Mouse (Mus musculus) embryonic fibroblast, embryonic 13.5 days (primary cell): ENCODE data around the gene Unc5cl. TPM values are rescaled to one million over a fixed set of nuclear protein-coding genes. Genes with fewer than 3 reads are reported as not detected.
"Not testable (repeated sequence)": the region's sequence is repeated elsewhere in the genome, so short reads cannot be mapped to it uniquely, and the experiment has no call there.

Experiments used
- H3K27ac ChIP-seq: 2 replicates; pipeline ENCODE4 v1.5.1; 2012; ENCODE audit warnings: low read length, control low read depth, inconsistent platforms; ENCODE audit not compliant: insufficient read depth
- H3K4me1 ChIP-seq: 2 replicates; pipeline ENCODE4 v1.6.1; 2011; ENCODE audit warnings: low read length; ENCODE audit not compliant: control insufficient read depth, insufficient read depth
- H3K4me3 ChIP-seq: 2 replicates; pipeline ENCODE4 v1.5.1; 2011; ENCODE audit warnings: mild to moderate bottlenecking, control low read depth, low read length; ENCODE audit not compliant: insufficient read depth
- CTCF ChIP-seq: IDR thresholded peaks from 2 replicates; pipeline ENCODE4 v1.5.1; 2011; ENCODE audit warnings: mild to moderate bottlenecking, control low read depth, low read length, moderate library complexity, borderline replicate concordance; ENCODE audit not compliant: insufficient read depth
- POLR2A ChIP-seq: IDR thresholded peaks from 2 replicates; pipeline ENCODE4 v1.6.1; 2011; ENCODE audit warnings: low read depth, mild to moderate bottlenecking, control low read depth, low read length, moderate library complexity
- polyA plus RNA-seq: library from polyadenylated mRNA; stranded (reverse); fragments of >200 nt; gene quantifications from 2 replicates; pipeline ENCODE4 v1.2.4, GENCODE M21; 2011; ENCODE audit warnings: low read depth; ENCODE audit not compliant: missing spikeins, insufficient read length

Gene Unc5cl
- polyA plus RNA-seq, 1 experiment, result not detected

- no peak overlapping the region for H3K27ac ChIP-seq
- H3K4me1 ChIP-seq, result no peaks in the 10 kb centered on the region
- H3K4me3 ChIP-seq, result no peak overlapping the region
- TF ChIP-seq POLR2A (no peak), CTCF (no peak)
Observed at GRCm38 (mm10) chr17:48462096-48462495, 7.4 kb downstream of the Unc5cl start.

GRCm38 (mm10) chr17:48463391-48463790 lies 8.7 kb downstream of the Unc5cl start:
- Histone ChIP-seq H3K4me3 (no peak overlapping the region), H3K27ac (no peak overlapping the region), H3K4me1 (no peaks in the 10 kb centered on the region)
- no peak for TF ChIP-seq POLR2A
- TF ChIP-seq CTCF, result no peak

GRCm38 (mm10) chr17:48466769-48467394 lies 12.2 kb downstream of the Unc5cl start:
- H3K4me3 ChIP-seq, result no peak overlapping the region
- TF ChIP-seq POLR2A (no peak), CTCF (no peak)
- no peak overlapping the region for H3K27ac ChIP-seq
- no peaks in the 10 kb centered on the region for H3K4me1 ChIP-seq

- no peak overlapping the region for H3K27ac ChIP-seq
- peak; percentile 72; the same call in 1 of the 2 replicates for TF ChIP-seq CTCF
- TF ChIP-seq POLR2A, result no peak
- no peaks in the 10 kb centered on the region for H3K4me1 ChIP-seq
- no peak overlapping the region for H3K4me3 ChIP-seq
Observed at GRCm38 (mm10) chr17:48467395-48468231, 12.9 kb downstream of the Unc5cl start.

GRCm38 (mm10) chr17:48474282-48474681 lies 19.6 kb downstream of the Unc5cl start:
- H3K27ac ChIP-seq, H3K4me1 ChIP-seq, H3K4me3 ChIP-seq: not testable (repeated sequence)

- TF ChIP-seq POLR2A, result no peak
- no peak for TF ChIP-seq CTCF
- Histone ChIP-seq H3K4me1 (no peaks in the 10 kb centered on the region), H3K4me3 (no peak overlapping the region), H3K27ac (no peak overlapping the region)
Observed at GRCm38 (mm10) chr17:48475444-48475843, 20.7 kb downstream of the Unc5cl start.

- Histone ChIP-seq H3K4me1 (no peaks in the 10 kb centered on the region), H3K27ac (no peak overlapping the region), H3K4me3 (no peak overlapping the region)
- TF ChIP-seq CTCF (no peak), POLR2A (no peak)
Observed at GRCm38 (mm10) chr17:48479952-48480351, 25.3 kb downstream of the Unc5cl start.

- TF ChIP-seq CTCF (no peak), POLR2A (no peak)
- Histone ChIP-seq H3K4me1 (no peaks in the 10 kb centered on the region), H3K27ac (no peak overlapping the region), H3K4me3 (no peak overlapping the region)
Observed at GRCm38 (mm10) chr17:48483764-48484163, 29.1 kb downstream of the Unc5cl start.

- TF ChIP-seq CTCF (no peak), POLR2A (no peak)
- Histone ChIP-seq H3K4me3 (no peak overlapping the region), H3K4me1 (no peaks in the 10 kb centered on the region), H3K27ac (no peak overlapping the region)
Observed at GRCm38 (mm10) chr17:48484191-48484590, 29.5 kb downstream of the Unc5cl start.

- Histone ChIP-seq H3K27ac (no peak overlapping the region), H3K4me1 (no peaks in the 10 kb centered on the region), H3K4me3 (no peak overlapping the region)
- TF ChIP-seq CTCF (no peak), POLR2A (no peak)
Observed at GRCm38 (mm10) chr17:48489466-48489865, 34.8 kb downstream of the Unc5cl start.

GRCm38 (mm10) chr17:48492621-48493020 lies 37.9 kb downstream of the Unc5cl start:
- TF ChIP-seq CTCF, result no peak
- no peak for TF ChIP-seq POLR2A
- H3K27ac ChIP-seq, result no peak overlapping the region
- H3K4me1 ChIP-seq, result no peaks in the 10 kb centered on the region
- no peak overlapping the region for H3K4me3 ChIP-seq
